Mouse (Mus musculus) heart, postnatal 36 days (tissue): ENCODE measurements around the gene Tufm. TPM values are rescaled to one million over a fixed set of nuclear protein-coding genes. Genes with fewer than 3 reads are reported as not detected.
"Not testable (repeated sequence)": the region's sequence is repeated elsewhere in the genome, so short reads cannot be mapped to it uniquely, and the experiment has no call there.

Experiments used
- DNase-seq, 2 experiments: peaks; one replicate each; pipeline ENCODE4 v3.0.0; 2021 to 2022
- intact Hi-C: fragments of 180-260 bp; cut with DNase I; formaldehyde crosslinking; loops from one replicate; pipeline ENCODE4 v1.15.1; 2025
- total RNA-seq, 2 experiments: library from RNA; stranded (reverse); gene quantifications; 2 replicates each; pipeline ENCODE4 v1.2.3; 2021

The Tufm gene
- total RNA-seq, 2 experiments from 2014 or later, result 287 to 327 TPM

- intact Hi-C loops, result no loop called here
- DNase-seq, result peak; percentile 23 to 31
Observed at GRCm38 (mm10) chr7:126464836-126465235, 22.3 kb upstream of the Tufm start.

- intact Hi-C loops, result loop anchor here (2.0 kb wide), 2 partner anchors 29 to 67 kb away; no protein-coding TSS in a partner anchor
- peak in 1 of 2 experiments; percentile 19 for DNase-seq
Observed at GRCm38 (mm10) chr7:126465246-126466030, 21.7 kb upstream of the Tufm start.

DNA sequence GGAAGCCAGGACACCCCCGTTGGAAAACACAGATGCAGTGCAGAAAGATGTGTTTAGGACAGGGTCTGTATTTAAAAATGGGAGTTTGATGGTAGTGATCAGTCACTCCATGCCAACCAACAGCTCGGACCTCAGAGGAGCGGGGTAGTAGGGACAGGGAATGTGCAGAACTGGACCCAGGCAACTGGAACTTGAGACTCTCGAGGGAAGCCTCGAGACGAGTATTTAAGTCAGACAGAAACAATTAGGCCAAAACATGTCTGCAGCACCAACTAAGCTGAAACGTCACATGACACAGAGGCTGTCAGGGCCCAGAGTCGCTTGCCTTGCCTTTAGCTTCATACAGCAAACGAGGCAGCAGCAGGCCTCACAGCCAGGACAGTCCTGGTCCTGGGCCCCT lies 21.0 kb upstream of the Tufm start:
- intact Hi-C loops, result loop anchor here (2.0 kb wide), 2 partner anchors 29 to 67 kb away; no protein-coding TSS in a partner anchor
- no peak for DNase-seq

DNA sequence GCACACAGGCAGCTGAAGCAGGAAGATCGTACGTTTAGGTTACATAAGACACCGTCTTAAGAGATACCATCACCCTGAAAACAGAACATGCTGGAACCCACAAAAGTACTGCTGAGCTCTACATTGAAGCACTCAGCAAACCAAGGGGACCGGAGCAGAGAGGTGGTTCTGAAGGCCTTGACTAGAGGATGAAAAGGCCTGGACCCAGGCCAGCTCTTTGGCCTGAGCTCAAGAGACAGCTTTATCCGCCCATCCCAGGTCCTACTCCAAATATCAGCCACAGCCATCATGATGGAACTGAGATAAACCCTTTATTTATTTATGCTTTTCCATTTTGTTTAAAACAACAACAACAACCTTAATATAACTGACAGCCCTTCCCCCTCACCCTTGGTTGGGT lies 20.5 kb upstream of the Tufm start:
- no peak for DNase-seq
- intact Hi-C loops, result loop anchor here (2.0 kb wide), 2 partner anchors 30 to 68 kb away; no protein-coding TSS in a partner anchor

GRCm38 (mm10) chr7:126467271-126467670 lies 19.9 kb upstream of the Tufm start:
- intact Hi-C loops, result loop anchor here (2.0 kb wide), 2 partner anchors 30 to 68 kb away; no protein-coding TSS in a partner anchor
- peak; percentile 43 to 55 for DNase-seq

DNA sequence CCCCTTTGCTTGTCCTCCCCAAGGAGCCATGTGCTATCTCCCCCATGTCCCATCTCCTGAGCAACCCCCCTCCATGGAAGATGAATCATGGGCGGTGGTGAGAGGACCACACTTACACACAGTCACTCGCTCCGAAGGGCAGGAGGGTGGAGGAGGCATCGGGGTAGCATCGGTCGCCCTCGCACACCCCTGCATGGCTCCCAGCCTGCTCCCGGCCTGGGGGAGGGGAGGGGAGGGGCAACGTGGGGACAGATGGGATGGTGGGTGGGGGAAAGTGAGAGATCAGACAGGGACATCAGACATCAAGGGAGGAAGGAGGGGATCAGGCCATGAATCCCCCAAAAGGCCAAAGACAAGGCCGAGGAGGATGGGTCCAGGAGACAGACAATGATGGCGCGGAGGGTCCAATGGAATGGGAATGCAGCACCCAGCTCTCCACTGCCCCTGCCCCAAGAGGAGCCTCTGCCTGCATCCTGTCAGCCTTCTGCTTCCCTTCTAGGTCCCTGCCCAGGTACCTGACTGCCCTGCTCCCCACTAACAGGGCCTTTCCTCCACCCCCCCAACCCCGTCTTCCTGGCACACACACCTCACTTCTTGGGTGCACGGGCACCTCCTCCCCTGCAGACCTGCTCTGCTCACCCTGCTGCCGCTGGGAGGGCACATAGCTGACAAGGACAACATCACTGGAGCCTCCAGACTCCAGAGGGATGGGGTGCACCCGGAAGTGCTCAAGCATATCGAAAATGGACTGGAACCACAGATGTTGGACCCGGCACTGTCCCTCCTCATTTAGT lies 19.1 kb upstream of the Tufm start:
- intact Hi-C loops, result loop anchor here (2.0 kb wide), 2 partner anchors 31 to 69 kb away; no protein-coding TSS in a partner anchor
- DNase-seq, result no peak

- intact Hi-C loops, result no loop called here
- DNase-seq, result no peak
Observed at GRCm38 (mm10) chr7:126470077-126470476, 17.1 kb upstream of the Tufm start.

DNA sequence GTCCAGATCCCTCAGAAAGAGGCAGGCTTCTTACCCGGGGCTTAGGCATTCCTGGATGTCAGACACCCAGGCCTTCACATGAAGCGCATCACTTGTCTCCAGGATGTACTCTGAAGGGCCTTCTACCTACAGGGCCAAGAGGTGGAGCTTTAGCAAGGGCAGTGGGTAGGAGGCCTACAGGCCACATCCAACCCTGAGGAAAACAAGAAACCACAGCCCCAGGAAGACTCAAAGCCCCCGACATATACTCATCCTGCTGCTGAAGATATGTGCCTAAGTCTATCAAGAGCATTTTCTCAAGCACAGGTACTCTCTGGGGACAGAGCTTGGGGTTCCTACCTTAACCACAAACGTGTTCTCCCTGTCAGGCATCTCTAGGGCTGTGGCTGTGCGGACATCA lies 15.8 kb upstream of the Tufm start:
- intact Hi-C loops, result no loop called here
- no peak for DNase-seq

DNA sequence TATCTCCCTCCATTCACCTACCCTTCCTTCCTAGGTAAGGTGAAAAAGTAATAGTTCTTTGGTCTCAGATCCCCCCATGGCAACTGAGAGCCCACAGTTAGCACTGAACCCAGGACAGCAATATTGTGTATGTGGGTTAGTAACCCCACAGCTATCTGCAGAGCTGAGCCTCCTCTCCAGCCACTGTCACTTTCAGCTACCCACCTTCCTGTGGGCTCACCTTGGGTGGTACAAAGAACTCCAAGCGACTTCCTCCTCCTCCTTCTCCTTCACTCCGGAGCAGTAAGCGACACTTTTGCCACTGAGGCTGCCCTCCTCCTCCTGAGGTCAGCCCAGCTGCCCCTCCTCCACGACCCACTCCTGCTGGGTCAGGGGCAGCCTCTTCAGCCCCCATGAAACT lies 15.3 kb upstream of the Tufm start:
- intact Hi-C loops, result no loop called here
- DNase-seq, result no peak

DNA sequence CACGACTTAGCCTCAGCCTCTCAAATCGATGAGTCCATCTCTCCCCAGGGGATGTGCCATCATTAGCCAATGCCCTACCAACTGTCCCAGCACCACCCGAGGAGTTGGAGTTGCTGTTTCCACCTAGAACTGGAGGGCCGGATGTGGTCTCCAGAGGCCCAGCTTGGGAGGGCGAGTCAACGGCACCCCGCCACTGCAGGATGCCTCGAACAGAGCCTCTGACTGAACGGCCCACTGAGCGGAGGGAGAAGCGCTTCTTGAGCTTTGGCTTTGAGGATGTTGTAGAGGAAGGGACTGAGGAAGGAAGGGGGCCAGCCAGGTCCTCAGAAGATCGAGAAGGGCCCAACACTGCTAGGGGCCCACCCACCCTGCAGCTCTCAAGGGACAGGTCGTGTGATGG lies 14.9 kb upstream of the Tufm start:
- intact Hi-C loops, result no loop called here
- no peak for DNase-seq

DNA sequence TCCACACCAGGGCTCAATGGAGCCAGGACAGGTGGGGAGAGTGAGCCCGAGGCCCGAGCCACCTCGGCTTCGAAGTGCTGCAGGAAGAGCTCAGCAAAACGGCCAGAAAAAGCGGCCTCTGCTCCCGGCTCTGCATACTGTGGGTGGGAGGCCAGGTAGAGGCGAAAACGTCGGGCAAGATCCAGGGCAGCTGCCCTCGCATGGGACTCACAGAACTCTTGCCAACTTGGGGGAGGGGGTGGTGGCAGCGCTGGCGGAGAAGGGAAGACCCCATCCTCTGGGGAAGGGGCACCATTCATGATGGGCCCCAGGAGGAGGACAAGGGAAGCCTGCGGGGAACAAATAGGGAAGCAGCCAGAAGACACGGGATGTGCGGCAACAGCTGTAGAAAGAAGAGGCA lies 14.4 kb upstream of the Tufm start:
- DNase-seq, result no peak
- intact Hi-C loops, result no loop called here

- intact Hi-C loops, result loop anchor here (2.0 kb wide), 2 partner anchors 45 to 75 kb away; partner anchors contain the start of gene Rabep2
- no peak for DNase-seq
Observed at GRCm38 (mm10) chr7:126473470-126474086, 13.6 kb upstream of the Tufm start.

GRCm38 (mm10) chr7:126474486-126474955 lies 12.6 kb upstream of the Tufm start:
- DNase-seq, result peak in 1 of 2 experiments; percentile 27
- intact Hi-C loops, result loop anchor here (2.0 kb wide), 2 partner anchors 46 to 76 kb away; partner anchors contain the start of gene Rabep2

GRCm38 (mm10) chr7:126474993-126475581 lies 12.1 kb upstream of the Tufm start, which contains the start of gene Sh2b1:
TSS of gene Sh2b1 (minus strand) at chr7:126475424.
- intact Hi-C loops, result loop anchor here (2.0 to 5.0 kb wide), 3 partner anchors 46 to 222 kb away; partner anchors contain the start of genes Bola2, Rabep2 and Slx1b
- peak; percentile 83 to 89 for DNase-seq

GRCm38 (mm10) chr7:126481699-126482098 lies 5.5 kb upstream of the Tufm start:
- DNase-seq, result no peak
- intact Hi-C loops, result loop anchor here (1.0 to 5.0 kb wide), 2 partner anchors 47 to 156 kb away; no protein-coding TSS in a partner anchor

DNA sequence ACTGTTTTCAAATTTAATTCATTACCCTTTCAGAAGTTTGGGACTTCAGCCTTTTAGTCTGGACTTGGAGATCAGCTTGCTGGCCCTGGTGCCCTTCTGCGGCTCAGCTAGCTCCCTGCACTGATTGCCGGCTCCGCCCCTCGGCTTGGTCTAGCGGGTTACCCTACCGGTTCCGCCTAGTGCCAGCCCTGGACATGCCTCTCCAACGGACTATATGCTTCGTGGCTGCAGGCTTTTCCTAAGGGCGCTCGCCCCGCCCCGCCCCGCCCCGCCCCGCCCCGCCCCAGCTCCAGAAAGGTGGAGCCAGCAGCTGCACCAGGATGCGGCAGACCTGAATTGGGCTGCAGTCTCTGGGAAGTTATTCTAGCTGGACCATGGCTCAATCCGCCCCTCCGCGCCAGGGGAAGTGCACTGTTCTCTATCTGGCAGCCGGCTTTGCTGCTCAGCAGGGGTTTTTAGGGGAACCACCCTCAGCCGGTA lies 4.7 kb upstream of the Tufm start:
- DNase-seq, result peak; percentile 76 to 78
- intact Hi-C loops, result loop anchor here (5.0 kb wide), 1 partner anchor 155 kb away; no protein-coding TSS in a partner anchor

DNA sequence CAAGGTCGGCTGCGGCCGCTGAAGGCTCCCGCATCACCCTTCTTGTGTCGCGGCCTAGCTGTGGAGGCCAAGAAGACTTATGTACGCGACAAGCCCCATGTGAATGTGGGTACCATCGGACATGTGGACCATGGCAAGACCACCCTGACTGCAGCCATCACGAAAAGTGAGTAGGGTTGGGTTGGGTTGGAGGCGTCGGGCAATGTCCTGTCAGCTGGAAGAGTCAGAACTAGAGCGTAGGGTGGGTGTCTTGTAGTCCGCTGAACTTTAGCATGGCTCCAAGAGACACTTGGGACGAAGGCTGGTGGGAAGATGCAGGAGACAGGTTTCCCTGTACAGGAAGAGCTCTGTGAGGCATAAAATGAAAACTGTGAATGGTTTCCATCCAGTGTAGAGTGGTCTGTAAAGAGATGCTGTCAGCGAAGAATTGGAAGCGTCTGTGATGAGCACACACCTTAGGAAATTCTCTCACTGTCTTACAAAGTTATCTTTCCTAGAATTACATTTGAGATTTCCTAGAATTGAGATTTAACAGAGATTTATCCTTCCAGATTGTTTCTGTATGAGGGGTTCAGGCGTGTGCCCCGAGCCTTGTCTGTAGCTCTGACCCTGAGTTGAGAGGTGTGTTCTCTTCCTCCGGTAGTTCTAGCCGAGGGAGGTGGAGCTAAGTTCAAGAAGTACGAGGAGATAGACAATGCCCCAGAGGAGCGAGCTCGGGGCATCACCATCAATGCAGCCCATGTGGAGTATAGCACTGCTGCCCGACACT lies 640 bp downstream of the Tufm start:
- DNase-seq, result not testable (repeated sequence)
- intact Hi-C loops, result loop anchor here (1.0 to 2.0 kb wide), 2 partner anchors 16 to 79 kb away; partner anchors contain the start of genes Atxn2l and Eif3c

- intact Hi-C loops, result no loop called here
- no peak for DNase-seq
Observed at GRCm38 (mm10) chr7:126491005-126491404, 3.8 kb downstream of the Tufm start.

- DNase-seq, result no peak
- intact Hi-C loops, result no loop called here
Observed at GRCm38 (mm10) chr7:126491973-126492372, 4.8 kb downstream of the Tufm start.
